Comparison of ENCODE assay signal across 8 mouse cellular contexts in genomic region chr6:144780608-144781285, GRCm38 (mm10). TPM values are rescaled to one million over a fixed set of nuclear protein-coding genes. Genes with fewer than 3 reads are reported as not detected.
DNase-seq lines count a peak whose midpoint lies in the region; ATAC-seq and TF ChIP-seq lines count a peak whose summit lies in the region.

No protein-coding gene starts in this region.

- intact Hi-C loops in heart, postnatal 25 days (cut with DNase I) = loop anchor here (5.0 kb wide), 1 partner anchor 88 kb away; no protein-coding TSS in a partner anchor

- peak overlapping the region; percentile 85 for H3K4me3 ChIP-seq in heart, embryonic 10.5 days
- peak overlapping the region; percentile 52 for H3K4me3 ChIP-seq in embryonic fibroblast, embryonic 13.5 days (ENCODE audit: insufficient read depth, low read length)
- peak overlapping the region; percentile 86 for H3K4me3 ChIP-seq in intestine, postnatal 0 days (ENCODE audit: low read depth, low read length)
- H3K4me3 ChIP-seq in midbrain, embryonic 13.5 days (replicated peaks) = peak overlapping the region; percentile 82

- no peak for DNase-seq in heart, embryonic 10.5 days (ENCODE audit: low spot score)
- no peak for DNase-seq in heart, postnatal 25 days (ENCODE audit: low spot score)
- DNase-seq in MN1 (ENCODE audit: low spot score) = no peak
- no peak for DNase-seq in left cerebral cortex, adult 11 months (ENCODE audit: low spot score)
- DNase-seq in spleen, postnatal 4 days (ENCODE audit: low spot score in 2 of 2) = no peak

- no peaks in the 10 kb centered on the region for H3K36me3 ChIP-seq in heart, embryonic 10.5 days
- H3K36me3 ChIP-seq in intestine, postnatal 0 days (ENCODE audit: control insufficient read depth, insufficient read depth) = no peaks in the 10 kb centered on the region
- no peaks in the 10 kb centered on the region for H3K36me3 ChIP-seq in midbrain, embryonic 13.5 days

- H3K4me1 ChIP-seq in heart, embryonic 10.5 days = peaks cover 8% of the 10 kb centered on the region
- no peaks in the 10 kb centered on the region; the same call in 1 of the 2 replicates for H3K4me1 ChIP-seq in embryonic fibroblast, embryonic 13.5 days (ENCODE audit: control insufficient read depth, insufficient read depth, low read length)
- no peaks in the 10 kb centered on the region for H3K4me1 ChIP-seq in intestine, postnatal 0 days (replicated peaks; ENCODE audit: control insufficient read depth, insufficient read depth, low read length)
- peaks cover 29% of the 10 kb centered on the region for H3K4me1 ChIP-seq in midbrain, embryonic 13.5 days (replicated peaks)

- no peak for TF ChIP-seq POLR2A in embryonic fibroblast, embryonic 13.5 days (IDR thresholded peaks at IDR 0.05; ENCODE audit: low read depth, low read length)

- peak overlapping the region; percentile 93 for H3K4me2 ChIP-seq in intestine, postnatal 0 days (replicated peaks; ENCODE audit: low read depth)
- H3K4me2 ChIP-seq in midbrain, embryonic 13.5 days (replicated peaks) = peak overlapping the region; percentile 94

- TF ChIP-seq CTCF in embryonic fibroblast, embryonic 13.5 days (IDR thresholded peaks at IDR 0.05; ENCODE audit: borderline replicate concordance, insufficient read depth, low read length) = no peak
- no peak for TF ChIP-seq CTCF in intestine, postnatal 0 days (IDR thresholded peaks at IDR 0.05; ENCODE audit: low read depth)

- peaks cover 75% of the 10 kb centered on the region for H3K27me3 ChIP-seq in heart, embryonic 10.5 days (ENCODE audit: insufficient read depth, poor library complexity, severe bottlenecking)
- 0 out of 2 replicates have a peak, but pooled peaks cover 8% of the 10 kb centered on the region for H3K27me3 ChIP-seq in intestine, postnatal 0 days (replicated peaks; ENCODE audit: control insufficient read depth, insufficient read depth, low read length)
- H3K27me3 ChIP-seq in midbrain, embryonic 13.5 days = peaks cover 19% of the 10 kb centered on the region; the same call in 1 of the 2 replicates

- H3K9ac ChIP-seq in intestine, postnatal 0 days (ENCODE audit: low read depth, low read length) = peak overlapping the region; percentile 62
- peak overlapping the region; percentile 88 for H3K9ac ChIP-seq in midbrain, embryonic 13.5 days (replicated peaks)

- H3K27ac ChIP-seq in heart, embryonic 10.5 days = peak overlapping the region; percentile 89
- no peak overlapping the region for H3K27ac ChIP-seq in embryonic fibroblast, embryonic 13.5 days (ENCODE audit: insufficient read depth, low read length)
- H3K27ac ChIP-seq in intestine, postnatal 0 days (ENCODE audit: low read depth, low read length) = peak overlapping the region; percentile 21
- H3K27ac ChIP-seq in midbrain, embryonic 13.5 days = no peak overlapping the region

- 25% methylated on average over 9 of the region's 9 CpGs for WGBS in heart, embryonic 10.5 days
- 24% methylated on average over 9 of the region's 9 CpGs for WGBS in intestine, postnatal 0 days
- 19% methylated on average over 9 of the region's 9 CpGs for WGBS in midbrain, embryonic 13.5 days

- no peaks in the 10 kb centered on the region for H3K9me3 ChIP-seq in heart, embryonic 10.5 days
- H3K9me3 ChIP-seq in intestine, postnatal 0 days (ENCODE audit: control insufficient read depth) = no peaks in the 10 kb centered on the region
- H3K9me3 ChIP-seq in midbrain, embryonic 13.5 days = no peaks in the 10 kb centered on the region

- no peak for ATAC-seq in intestine, postnatal 0 days
- ATAC-seq in midbrain, embryonic 13.5 days = no peak

RNA-seq across cellular contexts. Expression of gene Sox5, which starts 1.0 kb away (rescaled TPM):
- polyA plus RNA-seq in heart, embryonic 10.5 days (2016; fragmentation: Nextera tagmentation; extraction: Ambion mirVana) = 13.6 and 17.1 TPM in 2 replicates
- 1 to 10 TPM; 2.8 to 2.9 TPM for total RNA-seq in heart, postnatal 25 days (2021)
- polyA plus RNA-seq in embryonic fibroblast, embryonic 13.5 days (2011; ENCODE audit: insufficient read length, low read depth, missing spikeins) = 2.8 and 3.1 TPM in 2 replicates
- polyA plus RNA-seq in intestine, postnatal 0 days (2015; fragmentation: Nextera tagmentation; extraction: Ambion mirVana) = 3.3 TPM in 2 replicates
- polyA plus RNA-seq in midbrain, embryonic 13.5 days (2015; fragmentation: Nextera tagmentation; extraction: Ambion mirVana) = 52.0 and 56.2 TPM in 2 replicates

Comparison
In these comparisons a context has a peak if more than half of its experiments do, and no peak if none do; other contexts are left out.
1. H3K27ac ChIP-seq: peak in heart, embryonic 10.5 days (single experiment) and intestine, postnatal 0 days (single experiment); none in embryonic fibroblast, embryonic 13.5 days (single experiment) and midbrain, embryonic 13.5 days (single experiment).
2. Peak in every context shown above with its lines, with median percentiles within 50 percentile points of each other: H3K4me3 ChIP-seq.